ENCODE assay signal across 8 mouse cellular contexts in the genomic region with DNA sequence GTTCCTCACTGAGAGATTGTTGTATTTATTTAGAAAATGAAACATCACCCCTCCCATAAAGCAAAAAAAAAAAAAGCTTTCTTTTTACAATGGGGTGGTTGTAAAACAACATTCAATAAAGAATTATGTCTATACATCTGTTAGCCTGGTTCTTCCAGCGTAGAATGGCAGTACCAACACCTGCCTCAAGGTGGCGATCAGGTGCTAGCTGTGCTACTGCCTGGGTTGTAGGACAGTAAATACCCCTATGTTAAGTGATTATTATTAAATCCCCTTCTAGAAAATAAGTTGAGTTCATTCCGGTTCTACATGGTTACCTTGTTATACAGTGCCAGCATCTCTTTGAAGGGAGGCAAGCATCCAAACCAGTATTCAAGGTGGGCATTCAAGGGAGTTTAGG.
DNase-seq lines count a peak whose midpoint lies in the region; ATAC-seq and TF ChIP-seq lines count a peak whose summit lies in the region.

No protein-coding gene starts in this region.

- no peak overlapping the region for H3K9ac ChIP-seq in forebrain, embryonic 14.5 days (ENCODE audit: low read length)
- no peak overlapping the region for H3K9ac ChIP-seq in forebrain, embryonic 15.5 days (replicated peaks)
- H3K9ac ChIP-seq in midbrain, postnatal 0 days (replicated peaks; ENCODE audit: low read length, poor library complexity, severe bottlenecking) = no peak overlapping the region

- H3K27me3 ChIP-seq in forebrain, embryonic 14.5 days (replicated peaks; ENCODE audit: control insufficient read depth, insufficient read depth, low read length) = no peaks in the 10 kb centered on the region
- no peaks in the 10 kb centered on the region for H3K27me3 ChIP-seq in forebrain, embryonic 15.5 days
- H3K27me3 ChIP-seq in midbrain, postnatal 0 days (ENCODE audit: insufficient read depth, low read length) = no peaks in the 10 kb centered on the region

- H3K36me3 ChIP-seq in forebrain, embryonic 14.5 days (ENCODE audit: control insufficient read depth, insufficient read depth, low read length) = no peaks in the 10 kb centered on the region
- H3K36me3 ChIP-seq in forebrain, embryonic 15.5 days = no peaks in the 10 kb centered on the region
- H3K36me3 ChIP-seq in midbrain, postnatal 0 days (ENCODE audit: insufficient read depth, low read length) = no peaks in the 10 kb centered on the region

- peak; percentile 65 for TF ChIP-seq CTCF in midbrain, postnatal 0 days (IDR thresholded peaks at IDR 0.05)

- 60% methylated on average over 3 of the region's 3 CpGs for WGBS in forebrain, embryonic 14.5 days
- 56% methylated on average over 3 of the region's 3 CpGs for WGBS in forebrain, embryonic 15.5 days
- WGBS in midbrain, postnatal 0 days = 58% methylated on average over 3 of the region's 3 CpGs

- no peak for ATAC-seq in forebrain, embryonic 14.5 days
- ATAC-seq in forebrain, embryonic 15.5 days (replicated peaks) = no peak
- no peak for ATAC-seq in midbrain, postnatal 0 days (ENCODE audit: low FRiP score)

- no peak overlapping the region for H3K27ac ChIP-seq in forebrain, embryonic 14.5 days (ENCODE audit: low read depth, low read length)
- H3K27ac ChIP-seq in forebrain, embryonic 15.5 days (replicated peaks) = no peak overlapping the region
- no peak overlapping the region for H3K27ac ChIP-seq in midbrain, postnatal 0 days (ENCODE audit: low read depth, low read length)

- no peaks in the 10 kb centered on the region for H3K4me1 ChIP-seq in forebrain, embryonic 14.5 days (ENCODE audit: control insufficient read depth, insufficient read depth, low read length)
- H3K4me1 ChIP-seq in forebrain, embryonic 15.5 days = no peaks in the 10 kb centered on the region
- H3K4me1 ChIP-seq in midbrain, postnatal 0 days (ENCODE audit: insufficient read depth, low read length) = no peaks in the 10 kb centered on the region

- no peak overlapping the region for H3K4me2 ChIP-seq in forebrain, embryonic 14.5 days (ENCODE audit: low read length)
- no peak overlapping the region for H3K4me2 ChIP-seq in forebrain, embryonic 15.5 days (replicated peaks)
- H3K4me2 ChIP-seq in midbrain, postnatal 0 days (ENCODE audit: low read depth, low read length, poor library complexity, severe bottlenecking) = no peak overlapping the region

- no peaks in the 10 kb centered on the region for H3K9me3 ChIP-seq in forebrain, embryonic 14.5 days (replicated peaks; ENCODE audit: control insufficient read depth, low read length)
- no peaks in the 10 kb centered on the region for H3K9me3 ChIP-seq in forebrain, embryonic 15.5 days
- H3K9me3 ChIP-seq in midbrain, postnatal 0 days (ENCODE audit: low read length) = no peaks in the 10 kb centered on the region

- DNase-seq in forebrain, embryonic 14.5 days (ENCODE audit: low spot score) = peak; percentile 27
- DNase-seq in right cerebral cortex, postnatal 4 days = peak; percentile 60
- DNase-seq in right cerebral cortex, postnatal 36 days (ENCODE audit: low spot score in 2 of 2) = no peak
- DNase-seq in embryo, embryonic 9.5 days (ENCODE audit: extremely low spot score) = peak; percentile 38
- DNase-seq in kidney, postnatal 36 days = peak; percentile 18 to 79
- DNase-seq in midbrain, postnatal 0 days (ENCODE audit: low spot score) = peak; percentile 8
- DNase-seq in thymus, postnatal 4 days = peak; percentile 75

- no peak overlapping the region for H3K4me3 ChIP-seq in forebrain, embryonic 14.5 days (ENCODE audit: low read depth, low read length)
- no peak overlapping the region for H3K4me3 ChIP-seq in forebrain, embryonic 15.5 days
- H3K4me3 ChIP-seq in midbrain, postnatal 0 days (ENCODE audit: low read depth, low read length) = no peak overlapping the region

Comparison
In these comparisons a context has a peak if more than half of its experiments do, and no peak if none do; other contexts are left out.
1. DNase-seq: peak in forebrain, embryonic 14.5 days (single experiment), right cerebral cortex, postnatal 4 days (single experiment), embryo, embryonic 9.5 days (single experiment), kidney, postnatal 36 days (2 of 2), midbrain, postnatal 0 days (single experiment) and thymus, postnatal 4 days (single experiment); none in right cerebral cortex, postnatal 36 days (0 of 2).